Mouse (Mus musculus) hindbrain, embryonic 13.5 days (tissue): ENCODE data around the gene Hoxd12. TPM values are rescaled to one million over a fixed set of nuclear protein-coding genes. Genes with fewer than 3 reads are reported as not detected.
A peak's percentile ranks its signal among the peaks of the same experiment; 100 is the strongest.

Experiments
- ATAC-seq: fragments of 200-750 bp; cut with Nextera tagmentation; 2 replicates; pipeline ENCODE4 v1.8.0; 2017; ENCODE audit warnings: moderate TSS enrichment; ENCODE audit not compliant: low FRiP score
- H3K27ac ChIP-seq: fragments of 300-500 bp; sonication (generic); 2 replicates; pipeline ENCODE4 v1.5.1; 2015; ENCODE audit warnings: inconsistent platforms, mild to moderate bottlenecking, moderate library complexity
- H3K27me3 ChIP-seq: fragments of 300-500 bp; sonication (generic); 2 replicates; pipeline ENCODE4 v1.6.1; 2015; ENCODE audit warnings: mild to moderate bottlenecking, inconsistent platforms
- H3K36me3 ChIP-seq: fragments of 300-500 bp; sonication (generic); 2 replicates; pipeline ENCODE4 v1.6.1; 2015; ENCODE audit warnings: mild to moderate bottlenecking, inconsistent platforms
- H3K4me1 ChIP-seq: fragments of 300-500 bp; sonication (generic); replicated peaks from 2 replicates; pipeline ENCODE4 v1.6.1; 2015; ENCODE audit warnings: inconsistent platforms
- H3K4me2 ChIP-seq: fragments of 300-500 bp; sonication (generic); 2 replicates; pipeline ENCODE4 v1.6.1; 2015; ENCODE audit warnings: inconsistent platforms, mild to moderate bottlenecking, moderate library complexity
- H3K4me3 ChIP-seq: fragments of 300-500 bp; sonication (generic); 2 replicates; pipeline ENCODE4 v1.5.1; 2015; ENCODE audit warnings: mild to moderate bottlenecking, inconsistent platforms
- H3K9ac ChIP-seq: fragments of 300-500 bp; sonication (generic); 2 replicates; pipeline ENCODE4 v1.6.1; 2015; ENCODE audit warnings: mild to moderate bottlenecking, inconsistent platforms
- H3K9me3 ChIP-seq: fragments of 300-500 bp; sonication (generic); 2 replicates; pipeline ENCODE4 v1.6.1; 2016; ENCODE audit warnings: inconsistent platforms
- WGBS: fragments of 180-500 bp; shearing (Covaris S2); methylation state at CpG from one replicate; pipeline ENCODE4 v1.1.7; 2015; 5-methylcytosine and 5-hydroxymethylcytosine counted together
- microRNA counts: library from miRNA; unstranded; fragments of <30 nt; microRNA quantifications from one replicate; lab custom pipeline; 2016
- microRNA-seq: library from miRNA; unstranded; fragments of <30 nt; microRNA quantifications from one replicate; pipeline ENCODE4, GENCODE M21; 2016
- polyA plus RNA-seq: library from polyadenylated mRNA; unstranded; fragments of >200 nt; fragmentation: Nextera tagmentation; extraction: Ambion mirVana; gene quantifications from 2 replicates; pipeline ENCODE4 v1.2.1, GENCODE M21; 2015

Gene Hoxd12
- polyA plus RNA-seq, 1 experiment from 2014 or later = not detected

GRCm38 (mm10) chr2:74726973-74727639 lies 52.3 kb downstream of the Hoxd12 start:
- ATAC-seq = peak; percentile 34
- H3K4me3 ChIP-seq = peak overlapping the region; percentile 57
- H3K9ac ChIP-seq = peak overlapping the region; percentile 87
- no peaks in the 10 kb centered on the region for H3K36me3 ChIP-seq
- WGBS = under 1% methylated on average over 43 of the region's 43 CpGs
- H3K4me1 ChIP-seq = peaks cover 60% of the 10 kb centered on the region
- H3K4me2 ChIP-seq = peak overlapping the region; percentile 83
- no peaks in the 10 kb centered on the region for H3K9me3 ChIP-seq
- peak overlapping the region; percentile 97 for H3K27ac ChIP-seq
- peaks cover 95% of the 10 kb centered on the region for H3K27me3 ChIP-seq

MicroRNAs encoded within 50 kb of the gene (microRNA counts, 519-probe panel; counts per million panel counts)
- 4,701 counts per million, percentile 79 among the panel's probes with 10 or more counts for microRNA mmu-miR-10b (lab: Ali Mortazavi, UCI)

Small RNA genes lying within 50 kb of the gene (microRNA-seq; reads per million reads assigned to microRNA genes)
- not detected for gene Gm44463
- gene Mir10b = 42,102 reads per million, percentile 99 among the genes with 10 or more reads in this experiment

Other genes starting within 250 kb of the Hoxd12 start
- 55.8 TPM in 2 replicates for gene Lnpk, start 95.6 kb upstream of the Hoxd12 start, polyA plus RNA-seq
- gene Evx2, start 15.5 kb upstream of the Hoxd12 start, polyA plus RNA-seq = 1.3 and 1.6 TPM in 2 replicates
- gene Hoxd13, start 6.7 kb upstream of the Hoxd12 start, polyA plus RNA-seq = 0.16 TPM in 1 of 2 replicates, not detected in the other
- gene Hoxd11, start 4.5 kb downstream of the Hoxd12 start, polyA plus RNA-seq = not detected in 2 replicates
- gene Hoxd10, start 16.9 kb downstream of the Hoxd12 start, polyA plus RNA-seq = not detected in 2 replicates
- not detected in 2 replicates for gene Hoxd9, start 22.7 kb downstream of the Hoxd12 start, polyA plus RNA-seq
- 0.79 and 1.5 TPM in 2 replicates for gene Hoxd8, start 29.6 kb downstream of the Hoxd12 start, polyA plus RNA-seq
- 76.0 and 82.5 TPM in 2 replicates for gene Hoxd3, start 36.9 kb downstream of the Hoxd12 start, polyA plus RNA-seq
- gene Hoxd4, start 36.9 kb downstream of the Hoxd12 start, polyA plus RNA-seq = 4.1 and 4.2 TPM in 2 replicates
- gene Gm28230, start 51.7 kb downstream of the Hoxd12 start, polyA plus RNA-seq = 1.3 and 1.5 TPM in 2 replicates
- 1.6 and 2.5 TPM in 2 replicates for gene Hoxd1, start 88.0 kb downstream of the Hoxd12 start, polyA plus RNA-seq
- 151 and 158 TPM in 2 replicates for gene Mtx2, start 150.8 kb downstream of the Hoxd12 start, polyA plus RNA-seq